Mouse (Mus musculus) splenic B cell, adult 2 months (primary cell): ENCODE results near the gene Pbld1.

Experiments
- DNase-seq: peaks from one replicate; pipeline ENCODE4 v3.0.0-alpha.2; 2011; ENCODE audit warnings: low read depth, low spot score
- H3K27me3 ChIP-seq: 2 replicates; pipeline ENCODE4 v1.6.1; 2012; ENCODE audit warnings: mild to moderate bottlenecking, low read length, moderate library complexity, mixed read lengths; ENCODE audit not compliant: control insufficient read depth, poor library complexity, insufficient read depth, severe bottlenecking
- H3K36me3 ChIP-seq: 2 replicates; pipeline ENCODE4 v1.6.1; 2012; ENCODE audit warnings: mild to moderate bottlenecking, low read length, moderate library complexity, mixed read lengths; ENCODE audit not compliant: control insufficient read depth, poor library complexity, insufficient read depth, severe bottlenecking

Gene Pbld1

GRCm38 (mm10) chr10:63126116-63126515 is 66.2 kb downstream of the Pbld1 start:
- DNase-seq: no peak
- H3K36me3 ChIP-seq: no peaks in the 10 kb centered on the region
- no peaks in the 10 kb centered on the region for H3K27me3 ChIP-seq

- no peak for DNase-seq
- Histone ChIP-seq H3K27me3 (no peaks in the 10 kb centered on the region), H3K36me3 (no peaks in the 10 kb centered on the region)
These were observed 67.2 kb downstream of the Pbld1 start for GRCm38 (mm10) chr10:63127156-63127555.
